Mouse (Mus musculus): ENCODE results near the gene Klk8. TPM values are rescaled to one million over a fixed set of nuclear protein-coding genes. Genes with fewer than 3 reads are reported as not detected.
A peak's percentile ranks its signal among the peaks of the same experiment; 100 is the strongest.

Klk8 gene
- polyA plus RNA-seq, 1 experiment from 2014 or later: 139 TPM

- peak; percentile 5 for DNase-seq (ENCODE audit: low spot score)
- no peak overlapping the region for H3K4me3 ChIP-seq (ENCODE audit: low read depth, low read length)
- H3K9ac ChIP-seq (ENCODE audit: low read length): no peak overlapping the region
- TF ChIP-seq CTCF (IDR thresholded peaks at IDR 0.05; ENCODE audit: low read depth) (no peak), EP300 (optimal IDR thresholded peaks at IDR 0.05) (no peak)
- ATAC-seq (ENCODE audit: low FRiP score, low TSS enrichment): no peak
- no peaks in the 10 kb centered on the region for H3K9me3 ChIP-seq (ENCODE audit: control insufficient read depth, low read length)
- H3K4me1 ChIP-seq (replicated peaks; ENCODE audit: control insufficient read depth, insufficient read depth): no peaks in the 10 kb centered on the region
- no peaks in the 10 kb centered on the region for H3K27me3 ChIP-seq (ENCODE audit: control insufficient read depth, insufficient read depth, low read length)
- no peak overlapping the region for H3K27ac ChIP-seq (replicated peaks)
- H3K36me3 ChIP-seq (ENCODE audit: control insufficient read depth, insufficient read depth, low read length): no peaks in the 10 kb centered on the region
- WGBS: 90% methylated on average over 10 of the region's 10 CpGs
- no peak overlapping the region for H3K4me2 ChIP-seq (replicated peaks; ENCODE audit: low read depth)
Measured at GRCm38 (mm10) chr7:43770701-43771100, 26.7 kb upstream of the Klk8 start.

GRCm38 (mm10) chr7:43771916-43772315 is 25.5 kb upstream of the Klk8 start:
- no peak overlapping the region for H3K9ac ChIP-seq (ENCODE audit: low read length)
- no peak overlapping the region for H3K27ac ChIP-seq (replicated peaks)
- TF ChIP-seq EP300 (optimal IDR thresholded peaks at IDR 0.05) (no peak), CTCF (IDR thresholded peaks at IDR 0.05; ENCODE audit: low read depth) (no peak)
- WGBS: 92% methylated on average over 6 of the region's 6 CpGs
- no peak for ATAC-seq (ENCODE audit: low FRiP score, low TSS enrichment)
- no peaks in the 10 kb centered on the region for H3K36me3 ChIP-seq (ENCODE audit: control insufficient read depth, insufficient read depth, low read length)
- no peak overlapping the region for H3K4me2 ChIP-seq (replicated peaks; ENCODE audit: low read depth)
- no peaks in the 10 kb centered on the region for H3K4me1 ChIP-seq (replicated peaks; ENCODE audit: control insufficient read depth, insufficient read depth)
- H3K4me3 ChIP-seq (ENCODE audit: low read depth, low read length): no peak overlapping the region
- DNase-seq (ENCODE audit: low spot score): peak; percentile 10
- H3K9me3 ChIP-seq (ENCODE audit: control insufficient read depth, low read length): no peaks in the 10 kb centered on the region
- no peaks in the 10 kb centered on the region for H3K27me3 ChIP-seq (ENCODE audit: control insufficient read depth, insufficient read depth, low read length)

DNA sequence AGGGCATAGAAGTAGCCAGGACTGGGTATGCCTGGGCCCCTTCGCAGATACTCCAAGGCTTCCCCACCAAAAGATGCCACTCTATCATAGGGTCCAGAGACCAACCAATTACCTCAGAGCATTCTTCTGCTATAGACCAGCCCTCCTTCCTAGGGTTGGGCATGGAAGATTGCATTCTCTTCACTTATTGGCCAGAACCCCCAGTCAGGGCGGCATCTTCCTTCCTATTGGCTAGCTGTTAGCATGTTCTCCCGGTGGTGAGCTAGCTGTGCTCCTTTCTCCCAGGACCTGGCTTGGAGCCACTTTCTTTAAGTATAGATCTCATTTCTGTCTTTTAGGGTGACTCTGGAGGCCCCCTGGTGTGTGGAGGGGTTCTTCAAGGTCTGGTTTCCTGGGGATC is 24.5 kb upstream of the Klk8 start:
- no peaks in the 10 kb centered on the region for H3K36me3 ChIP-seq (ENCODE audit: control insufficient read depth, insufficient read depth, low read length)
- no peaks in the 10 kb centered on the region for H3K27me3 ChIP-seq (ENCODE audit: control insufficient read depth, insufficient read depth, low read length)
- no peak overlapping the region for H3K27ac ChIP-seq (replicated peaks)
- ATAC-seq (ENCODE audit: low FRiP score, low TSS enrichment) (no peak), DNase-seq (ENCODE audit: low spot score) (peak; percentile 11)
- H3K9ac ChIP-seq (ENCODE audit: low read length): no peak overlapping the region
- H3K4me2 ChIP-seq (replicated peaks; ENCODE audit: low read depth): no peak overlapping the region
- TF ChIP-seq EP300 (optimal IDR thresholded peaks at IDR 0.05): no peak
- TF ChIP-seq CTCF (IDR thresholded peaks at IDR 0.05; ENCODE audit: low read depth): no peak
- no peaks in the 10 kb centered on the region for H3K4me1 ChIP-seq (replicated peaks; ENCODE audit: control insufficient read depth, insufficient read depth)
- WGBS: 59% methylated on average over 3 of the region's 3 CpGs
- no peak overlapping the region for H3K4me3 ChIP-seq (ENCODE audit: low read depth, low read length)
- no peaks in the 10 kb centered on the region for H3K9me3 ChIP-seq (ENCODE audit: control insufficient read depth, low read length)

GRCm38 (mm10) chr7:43774364-43774763 is 23.0 kb upstream of the Klk8 start, which contains the start of gene Klk11:
Gene Klk11 (plus strand): TSS chr7:43774604.
- ATAC-seq (ENCODE audit: low FRiP score, low TSS enrichment) (0 out of 2 replicates have a peak, but pooled peaks have one; percentile 35), DNase-seq (ENCODE audit: low spot score) (peak; percentile 10)
- H3K4me2 ChIP-seq (replicated peaks; ENCODE audit: low read depth): 0 out of 2 replicates have a peak within 1 kb of the TSS, but pooled peaks have one; percentile 14
- WGBS: 62% methylated on average over 5 of the region's 5 CpGs
- no peaks in the 10 kb centered on the region for H3K9me3 ChIP-seq (ENCODE audit: control insufficient read depth, low read length)
- no peak for TF ChIP-seq CTCF (IDR thresholded peaks at IDR 0.05; ENCODE audit: low read depth)
- no peak for TF ChIP-seq EP300 (optimal IDR thresholded peaks at IDR 0.05)
- peak within 1 kb of the TSS; percentile 45; the same call in 1 of the 2 replicates for H3K9ac ChIP-seq (ENCODE audit: low read length)
- peak within 1 kb of the TSS; percentile 83 for H3K27ac ChIP-seq (replicated peaks)
- no peaks in the 10 kb centered on the region for H3K36me3 ChIP-seq (ENCODE audit: control insufficient read depth, insufficient read depth, low read length)
- H3K27me3 ChIP-seq (ENCODE audit: control insufficient read depth, insufficient read depth, low read length): no peaks in the 10 kb centered on the region
- peak within 1 kb of the TSS; percentile 4; the same call in 1 of the 2 replicates for H3K4me3 ChIP-seq (ENCODE audit: low read depth, low read length)
- H3K4me1 ChIP-seq (replicated peaks; ENCODE audit: control insufficient read depth, insufficient read depth): no peaks in the 10 kb centered on the region

GRCm38 (mm10) chr7:43774802-43775201 is 22.6 kb upstream of the Klk8 start:
- Histone ChIP-seq H3K4me2 (replicated peaks; ENCODE audit: low read depth) (0 out of 2 replicates have a peak overlapping the region, but pooled peaks have one; percentile 14), H3K27me3 (ENCODE audit: control insufficient read depth, insufficient read depth, low read length) (no peaks in the 10 kb centered on the region), H3K9me3 (ENCODE audit: control insufficient read depth, low read length) (no peaks in the 10 kb centered on the region), H3K36me3 (ENCODE audit: control insufficient read depth, insufficient read depth, low read length) (no peaks in the 10 kb centered on the region), H3K9ac (ENCODE audit: low read length) (peak overlapping the region; percentile 45; the same call in 1 of the 2 replicates), H3K4me1 (replicated peaks; ENCODE audit: control insufficient read depth, insufficient read depth) (no peaks in the 10 kb centered on the region), H3K27ac (replicated peaks) (peak overlapping the region; percentile 83), H3K4me3 (ENCODE audit: low read depth, low read length) (peak overlapping the region; percentile 4; the same call in 1 of the 2 replicates)
- DNase-seq (ENCODE audit: low spot score) (peak; percentile 13), ATAC-seq (ENCODE audit: low FRiP score, low TSS enrichment) (0 out of 2 replicates have a peak, but pooled peaks have one; percentile 45)
- TF ChIP-seq CTCF (IDR thresholded peaks at IDR 0.05; ENCODE audit: low read depth): no peak
- TF ChIP-seq EP300 (optimal IDR thresholded peaks at IDR 0.05): no peak
- WGBS: 50% methylated on average over 6 of the region's 6 CpGs

DNA sequence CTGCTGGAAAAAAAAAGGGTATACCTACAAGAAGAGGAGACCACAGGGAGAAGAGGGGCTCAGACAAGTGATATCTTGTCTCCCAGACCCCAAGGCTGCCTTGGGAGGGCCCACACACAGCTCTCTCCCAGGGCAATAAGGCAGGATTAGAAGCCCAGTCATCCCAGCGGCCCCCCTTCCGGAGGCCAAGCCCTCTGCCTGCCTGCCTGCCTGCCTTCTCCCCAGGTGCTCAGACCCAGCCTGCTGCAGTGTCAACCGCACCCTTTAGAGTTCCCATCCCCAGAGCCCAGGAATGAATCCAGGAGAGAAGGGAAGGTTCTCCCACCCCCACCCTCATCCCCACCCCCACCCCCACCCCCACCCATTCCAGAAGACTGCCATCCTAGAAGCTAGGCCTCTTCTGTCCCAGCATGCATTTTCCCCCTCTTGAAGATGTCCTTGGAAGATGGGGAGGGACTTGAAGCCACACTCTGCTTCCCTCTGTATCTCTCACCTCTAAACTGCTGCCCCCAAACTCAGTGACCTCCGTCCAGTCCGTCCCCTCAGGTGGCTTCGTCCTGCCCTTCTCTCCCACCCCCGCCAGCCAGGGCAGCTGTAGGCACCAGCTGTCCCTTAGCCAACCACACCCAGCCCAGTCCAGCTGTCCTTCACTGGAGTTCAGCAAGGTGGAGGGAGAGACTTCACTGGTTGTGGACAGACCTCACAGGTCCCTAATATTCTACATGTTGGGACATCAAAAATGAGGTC is 21.9 kb upstream of the Klk8 start:
- Histone ChIP-seq H3K4me1 (replicated peaks; ENCODE audit: control insufficient read depth, insufficient read depth) (no peaks in the 10 kb centered on the region), H3K36me3 (ENCODE audit: control insufficient read depth, insufficient read depth, low read length) (no peaks in the 10 kb centered on the region), H3K9me3 (ENCODE audit: control insufficient read depth, low read length) (no peaks in the 10 kb centered on the region), H3K27ac (replicated peaks) (peak overlapping the region; percentile 83), H3K27me3 (ENCODE audit: control insufficient read depth, insufficient read depth, low read length) (no peaks in the 10 kb centered on the region), H3K4me3 (ENCODE audit: low read depth, low read length) (peak overlapping the region; percentile 4; the same call in 1 of the 2 replicates), H3K4me2 (replicated peaks; ENCODE audit: low read depth) (peak overlapping the region; percentile 29; the same call in 1 of the 2 replicates), H3K9ac (ENCODE audit: low read length) (peak overlapping the region; percentile 45; the same call in 1 of the 2 replicates)
- TF ChIP-seq CTCF (IDR thresholded peaks at IDR 0.05; ENCODE audit: low read depth) (no peak), EP300 (optimal IDR thresholded peaks at IDR 0.05) (no peak)
- 32% methylated on average over 6 of the region's 7 CpGs for WGBS
- no peak for ATAC-seq (ENCODE audit: low FRiP score, low TSS enrichment)
- peak; percentile 13 for DNase-seq (ENCODE audit: low spot score)

All from stomach, postnatal 0 days (tissue).